ENCODE assay signal across 9 mouse cellular contexts in genomic region chr9:21598198-21598597, GRCm38 (mm10). TPM values are rescaled to one million over a fixed set of nuclear protein-coding genes. Genes with fewer than 3 reads are reported as not detected.
DNase-seq lines count a peak whose midpoint lies in the region; ATAC-seq and TF ChIP-seq lines count a peak whose summit lies in the region.
"Had no signal": no experiment of that assay in that cellular context is flagged by ENCODE, and none has a peak within 500 bp of the region (broad histone marks: within the 10 kb centered on the region; RNA-seq: fewer than 3 reads in every experiment).

No protein-coding gene starts in this region.

- H3K4me2 ChIP-seq in liver, embryonic 12.5 days: no peak overlapping the region
- H3K4me2 ChIP-seq in intestine, embryonic 15.5 days (replicated peaks): no peak overlapping the region
- H3K4me2 ChIP-seq: hindbrain, embryonic 15.5 days; midbrain, embryonic 12.5 days had no signal

- no peak overlapping the region for H3K9ac ChIP-seq in liver, adult 2 months (ENCODE audit: low read depth, low read length)
- H3K9ac ChIP-seq in liver, embryonic 12.5 days: no peak overlapping the region
- no peak overlapping the region for H3K9ac ChIP-seq in intestine, embryonic 15.5 days
- H3K9ac ChIP-seq: hindbrain, embryonic 15.5 days; midbrain, embryonic 12.5 days had no signal

- peaks cover 8% of the 10 kb centered on the region; the same call in 1 of the 2 replicates for H3K79me2 ChIP-seq in liver, adult 2 months (ENCODE audit: control insufficient read depth, insufficient read depth, low read length)

- no peak overlapping the region for H3K4me3 ChIP-seq in liver, adult 2 months (ENCODE audit: insufficient read depth, low read depth, low read length)
- H3K4me3 ChIP-seq in liver, embryonic 12.5 days: no peak overlapping the region
- H3K4me3 ChIP-seq in intestine, embryonic 15.5 days (replicated peaks): no peak overlapping the region
- H3K4me3 ChIP-seq: hindbrain, embryonic 15.5 days; midbrain, embryonic 12.5 days had no signal

- H3K4me1 ChIP-seq in liver, adult 2 months (ENCODE audit: control insufficient read depth, insufficient read depth, low read length): peaks cover 11% of the 10 kb centered on the region
- peaks cover 47% of the 10 kb centered on the region for H3K4me1 ChIP-seq in liver, embryonic 12.5 days
- H3K4me1 ChIP-seq in intestine, embryonic 15.5 days (replicated peaks): peaks cover 9% of the 10 kb centered on the region

- H3K36me3 ChIP-seq in liver, adult 2 months (ENCODE audit: control insufficient read depth, insufficient read depth, low read length): peaks cover 5% of the 10 kb centered on the region; the same call in 1 of the 2 replicates
- peaks cover 30% of the 10 kb centered on the region for H3K36me3 ChIP-seq in liver, embryonic 12.5 days
- H3K36me3 ChIP-seq in intestine, embryonic 15.5 days: no peaks in the 10 kb centered on the region

- H3K27me3 ChIP-seq in liver, adult 2 months (ENCODE audit: control insufficient read depth, insufficient read depth, low read length): no peaks in the 10 kb centered on the region
- H3K27me3 ChIP-seq in liver, embryonic 12.5 days (replicated peaks): no peaks in the 10 kb centered on the region
- no peaks in the 10 kb centered on the region for H3K27me3 ChIP-seq in intestine, embryonic 15.5 days (replicated peaks)
- H3K27me3 ChIP-seq: hindbrain, embryonic 15.5 days; midbrain, embryonic 12.5 days had no signal

- no peak for DNase-seq in liver, adult 2 months (ENCODE audit: extremely low read depth, low read depth, low spot score)
- peak; percentile 65 for DNase-seq in R1 (ENCODE audit: low read depth, low spot score)
- peak; percentile 58 for DNase-seq in thymus, postnatal 0 days (ENCODE audit: low spot score)
- DNase-seq in right cerebral cortex, postnatal 36 days (ENCODE audit: low spot score in 2 of 2): no peak

- H3K9me3 ChIP-seq in liver, embryonic 12.5 days (replicated peaks): no peaks in the 10 kb centered on the region
- H3K9me3 ChIP-seq in intestine, embryonic 15.5 days: no peaks in the 10 kb centered on the region
- H3K9me3 ChIP-seq: hindbrain, embryonic 15.5 days; midbrain, embryonic 12.5 days had no signal

- 56% methylated on average over 2 of the region's 2 CpGs for WGBS in liver, adult 2 months
- WGBS in liver, embryonic 12.5 days (ENCODE audit: insufficient replicate concordance): 53% methylated on average over 2 of the region's 2 CpGs
- WGBS in intestine, embryonic 15.5 days: 42% methylated on average over 2 of the region's 2 CpGs

- no peak overlapping the region for H3K27ac ChIP-seq in liver, adult 2 months (replicated peaks; ENCODE audit: insufficient read depth, low read depth, low read length)
- no peak overlapping the region for H3K27ac ChIP-seq in liver, embryonic 12.5 days
- H3K27ac ChIP-seq in intestine, embryonic 15.5 days: no peak overlapping the region
- H3K27ac ChIP-seq: hindbrain, embryonic 15.5 days; midbrain, embryonic 12.5 days had no signal

- no peak for TF ChIP-seq POLR2A in liver, adult 2 months (IDR thresholded peaks at IDR 0.05; ENCODE audit: extremely low read depth, insufficient read depth, low read length)

- TF ChIP-seq CTCF in liver, adult 2 months (IDR thresholded peaks at IDR 0.05; ENCODE audit: low read depth, low read length): peak; percentile 16; the same call in 1 of the 2 replicates

- no peak for ATAC-seq in liver, embryonic 12.5 days
- ATAC-seq in inflammation-experienced regulatory T-cells, adult 6 months: peak; percentile 52
- no peak for ATAC-seq in intestine, embryonic 15.5 days

RNA-seq across cellular contexts. Expression of gene Yipf2, which starts 5.6 kb away (rescaled TPM):
- total RNA-seq in liver, adult 2 months (2014; rRNA removed): 24.6 and 25.9 TPM in 2 replicates
- polyA plus RNA-seq in liver, adult 2 months (2012; rRNA removed): 33.5 and 43.9 TPM in 2 replicates
- polyA plus RNA-seq in liver, embryonic 12.5 days (2016; fragmentation: Nextera tagmentation; extraction: Ambion mirVana): 10.0 and 10.5 TPM in 2 replicates
- 10 to 100 TPM; 12.4 to 26.5 (median 18.1) TPM for polyA plus RNA-seq in inflammation-experienced regulatory T-cells, adult 6 months (2017; shearing (Covaris generic))
- polyA plus RNA-seq in thymus, postnatal 0 days (2015; fragmentation: Nextera tagmentation; extraction: Ambion mirVana): 26.8 and 27.2 TPM in 2 replicates
- 25.2 and 34.3 TPM in 2 replicates for polyA plus RNA-seq in intestine, embryonic 15.5 days (2015; fragmentation: Nextera tagmentation; extraction: Ambion mirVana)

RNA-seq across cellular contexts. Expression of gene Timm29, which starts 5.7 kb away (rescaled TPM):
- 13.0 and 18.7 TPM in 2 replicates for total RNA-seq in liver, adult 2 months (2014; rRNA removed)
- polyA plus RNA-seq in liver, adult 2 months (2012; rRNA removed): 26.7 TPM in 2 replicates
- 31.6 and 32.8 TPM in 2 replicates for polyA plus RNA-seq in liver, embryonic 12.5 days (2016; fragmentation: Nextera tagmentation; extraction: Ambion mirVana)
- 1 to 10 TPM; 3.0 to 5.6 (median 3.4) TPM for polyA plus RNA-seq in inflammation-experienced regulatory T-cells, adult 6 months (2017; shearing (Covaris generic))
- polyA plus RNA-seq in thymus, postnatal 0 days (2015; fragmentation: Nextera tagmentation; extraction: Ambion mirVana): 28.8 and 30.9 TPM in 2 replicates
- 27.3 and 29.3 TPM in 2 replicates for polyA plus RNA-seq in intestine, embryonic 15.5 days (2015; fragmentation: Nextera tagmentation; extraction: Ambion mirVana)

RNA-seq across cellular contexts. Expression of gene Smarca4, which starts 17.8 kb away (rescaled TPM):
- 13.1 and 15.8 TPM in 2 replicates for total RNA-seq in liver, adult 2 months (2014; rRNA removed)
- polyA plus RNA-seq in liver, adult 2 months (2012; rRNA removed): 15.2 and 15.9 TPM in 2 replicates
- 47.0 and 47.2 TPM in 2 replicates for polyA plus RNA-seq in liver, embryonic 12.5 days (2016; fragmentation: Nextera tagmentation; extraction: Ambion mirVana)
- 10 to 100 TPM; 24.2 to 32.7 (median 26.9) TPM for polyA plus RNA-seq in inflammation-experienced regulatory T-cells, adult 6 months (2017; shearing (Covaris generic))
- polyA plus RNA-seq in thymus, postnatal 0 days (2015; fragmentation: Nextera tagmentation; extraction: Ambion mirVana): 62.3 and 71.5 TPM in 2 replicates
- 67.0 and 68.6 TPM in 2 replicates for polyA plus RNA-seq in intestine, embryonic 15.5 days (2015; fragmentation: Nextera tagmentation; extraction: Ambion mirVana)

RNA-seq across cellular contexts. Expression of gene Carm1, which starts 51.5 kb away (rescaled TPM):
- total RNA-seq in liver, adult 2 months (2014; rRNA removed): 5.0 and 8.1 TPM in 2 replicates
- polyA plus RNA-seq in liver, adult 2 months (2012; rRNA removed): 23.4 and 28.5 TPM in 2 replicates
- 39.0 and 41.0 TPM in 2 replicates for polyA plus RNA-seq in liver, embryonic 12.5 days (2016; fragmentation: Nextera tagmentation; extraction: Ambion mirVana)
- 10 to 100 TPM in 1 of 3 experiments, 1 to 10 TPM in 2; 5.3 to 11.0 (median 7.0) TPM for polyA plus RNA-seq in inflammation-experienced regulatory T-cells, adult 6 months (2017; shearing (Covaris generic))
- polyA plus RNA-seq in thymus, postnatal 0 days (2015; fragmentation: Nextera tagmentation; extraction: Ambion mirVana): 10.9 and 12.4 TPM in 2 replicates
- 41.4 and 42.2 TPM in 2 replicates for polyA plus RNA-seq in intestine, embryonic 15.5 days (2015; fragmentation: Nextera tagmentation; extraction: Ambion mirVana)

Comparison
In these comparisons a context has a peak if more than half of its experiments do, and no peak if none do; other contexts are left out.
1. DNase-seq: peak in R1 (single experiment) and thymus, postnatal 0 days (single experiment); none in liver, adult 2 months (single experiment) and right cerebral cortex, postnatal 36 days (0 of 2).